Mouse (Mus musculus) urinary bladder, adult 18-20 months (tissue): ENCODE data around the gene Inip.
A peak's percentile ranks its signal among the peaks of the same experiment; 100 is the strongest.

Experiments used
- DNase-seq, 2 experiments: peaks; one replicate each; pipeline ENCODE4 v3.0.0; 2022; ENCODE audit warnings: low spot score in 2 of 2, mixed read lengths in 2 of 2

Inip gene

GRCm38 (mm10) chr4:59772171-59772879, 29.1 kb downstream of the Inip start:
- no peak for DNase-seq

GRCm38 (mm10) chr4:59767717-59768116, 33.7 kb downstream of the Inip start:
- DNase-seq, result no peak

- DNase-seq, result no peak
These were observed 35.9 kb downstream of the Inip start for GRCm38 (mm10) chr4:59765385-59766005.

GRCm38 (mm10) chr4:59764950-59765349, 36.4 kb downstream of the Inip start:
- no peak for DNase-seq

- DNase-seq, result peak; percentile 11 to 22
These were observed 40.0 kb downstream of the Inip start for GRCm38 (mm10) chr4:59761365-59761729.

GRCm38 (mm10) chr4:59760636-59761364, 40.6 kb downstream of the Inip start:
- DNase-seq, result peak in 1 of 2 experiments; percentile 21

- DNase-seq, result no peak
These were observed 41.4 kb downstream of the Inip start for GRCm38 (mm10) chr4:59760016-59760415.

GRCm38 (mm10) chr4:59757452-59758435, 43.6 kb downstream of the Inip start:
- no peak for DNase-seq

GRCm38 (mm10) chr4:59756332-59757082, 44.9 kb downstream of the Inip start:
- DNase-seq, result peak; percentile 21 to 43

GRCm38 (mm10) chr4:59753491-59754140, 47.8 kb downstream of the Inip start:
- DNase-seq, result peak; percentile 14 to 20

- no peak for DNase-seq
These were observed 61.5 kb downstream of the Inip start for GRCm38 (mm10) chr4:59739882-59740281.

- no peak for DNase-seq
These were observed 62.1 kb downstream of the Inip start for GRCm38 (mm10) chr4:59739321-59739720.

GRCm38 (mm10) chr4:59731544-59731943, 69.8 kb downstream of the Inip start:
- no peak for DNase-seq

- DNase-seq, result no peak
These were observed 72.5 kb downstream of the Inip start for GRCm38 (mm10) chr4:59728839-59729238.

GRCm38 (mm10) chr4:59727878-59728261, 73.5 kb downstream of the Inip start:
- no peak for DNase-seq

GRCm38 (mm10) chr4:59727187-59727877, 74.1 kb downstream of the Inip start:
- DNase-seq, result no peak

- no peak for DNase-seq
These were observed 74.9 kb downstream of the Inip start for GRCm38 (mm10) chr4:59726501-59726900.

- DNase-seq, result no peak
These were observed 75.8 kb downstream of the Inip start for GRCm38 (mm10) chr4:59725579-59725978.

- no peak for DNase-seq
These were observed 79.6 kb downstream of the Inip start for GRCm38 (mm10) chr4:59721811-59722210.
